Mouse (Mus musculus) testis, adult 2 months (tissue): Measurements from ENCODE around the gene 6430571L13Rik. TPM values are rescaled to one million over a fixed set of nuclear protein-coding genes. Genes with fewer than 3 reads are reported as not detected.

Source experiments
- H3K27ac ChIP-seq: fragments of 200-500 bp; 2 replicates; pipeline ENCODE4 v1.5.1; 2012; ENCODE audit warnings: low read depth, low read length; ENCODE audit not compliant: control insufficient read depth, insufficient read depth
- H3K27me3 ChIP-seq: fragments of 200-500 bp; 2 replicates; pipeline ENCODE4 v1.6.1; 2012; ENCODE audit warnings: mild to moderate bottlenecking, low read length, moderate library complexity; ENCODE audit not compliant: control insufficient read depth, insufficient read depth
- H3K36me3 ChIP-seq: fragments of 200-500 bp; 2 replicates; pipeline ENCODE4 v1.6.1; 2012; ENCODE audit warnings: mild to moderate bottlenecking, low read length; ENCODE audit not compliant: control insufficient read depth, insufficient read depth
- H3K4me1 ChIP-seq: fragments of 200-500 bp; 2 replicates; pipeline ENCODE4 v1.6.1; 2012; ENCODE audit warnings: low read length; ENCODE audit not compliant: control insufficient read depth, insufficient read depth
- H3K4me3 ChIP-seq: fragments of 200-500 bp; 2 replicates; pipeline ENCODE4 v1.5.1; 2012; ENCODE audit warnings: low read depth, mild to moderate bottlenecking, low read length, moderate library complexity, mixed read lengths; ENCODE audit not compliant: control insufficient read depth
- CTCF ChIP-seq: fragments of 200-500 bp; IDR thresholded peaks from 2 replicates; pipeline ENCODE4 v1.5.1; 2012; ENCODE audit warnings: low read depth, mild to moderate bottlenecking, inconsistent platforms, low read length, moderate library complexity; ENCODE audit not compliant: control insufficient read depth, insufficient read depth, insufficient replicate concordance
- POLR2A ChIP-seq: fragments of 200-500 bp; IDR thresholded peaks from 2 replicates; pipeline ENCODE4 v1.6.1; 2012; ENCODE audit warnings: low read depth, mild to moderate bottlenecking, inconsistent platforms, low read length, moderate library complexity; ENCODE audit not compliant: control insufficient read depth
- polyA plus RNA-seq: library from polyadenylated mRNA; depleted of rRNA; stranded (reverse); fragments of >200 nt; gene quantifications from 2 replicates; pipeline ENCODE4 v1.2.3, GENCODE M21; 2012

Gene 6430571L13Rik
- polyA plus RNA-seq, 1 experiment = 0.40 TPM

DNA sequence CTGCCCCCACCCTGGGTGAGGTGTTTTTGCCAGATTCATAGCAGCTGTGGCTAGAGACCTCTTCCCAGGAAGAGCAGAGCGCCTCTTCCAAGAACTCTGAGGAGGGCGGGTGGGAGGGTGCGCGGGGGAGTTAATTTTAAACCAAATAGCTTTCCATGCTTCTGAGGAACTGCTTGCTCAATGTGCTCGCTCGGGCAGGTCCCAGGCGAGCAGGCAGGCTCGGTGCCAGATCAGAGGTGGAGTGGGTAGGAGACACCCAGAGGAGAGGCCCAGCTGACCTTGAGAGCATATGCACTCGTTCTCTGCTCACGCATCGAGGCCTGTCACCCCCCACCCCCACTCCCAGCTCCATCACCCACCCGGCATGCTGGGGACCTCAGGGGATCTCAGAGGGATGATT, 32.5 kb upstream of the 6430571L13Rik start:
- Histone ChIP-seq H3K27ac (peak overlapping the region; percentile 60), H3K4me3 (no peak overlapping the region), H3K4me1 (peaks cover 6% of the 10 kb centered on the region), H3K27me3 (no peaks in the 10 kb centered on the region), H3K36me3 (no peaks in the 10 kb centered on the region)
- no peak for TF ChIP-seq CTCF
- no peak for TF ChIP-seq POLR2A

DNA sequence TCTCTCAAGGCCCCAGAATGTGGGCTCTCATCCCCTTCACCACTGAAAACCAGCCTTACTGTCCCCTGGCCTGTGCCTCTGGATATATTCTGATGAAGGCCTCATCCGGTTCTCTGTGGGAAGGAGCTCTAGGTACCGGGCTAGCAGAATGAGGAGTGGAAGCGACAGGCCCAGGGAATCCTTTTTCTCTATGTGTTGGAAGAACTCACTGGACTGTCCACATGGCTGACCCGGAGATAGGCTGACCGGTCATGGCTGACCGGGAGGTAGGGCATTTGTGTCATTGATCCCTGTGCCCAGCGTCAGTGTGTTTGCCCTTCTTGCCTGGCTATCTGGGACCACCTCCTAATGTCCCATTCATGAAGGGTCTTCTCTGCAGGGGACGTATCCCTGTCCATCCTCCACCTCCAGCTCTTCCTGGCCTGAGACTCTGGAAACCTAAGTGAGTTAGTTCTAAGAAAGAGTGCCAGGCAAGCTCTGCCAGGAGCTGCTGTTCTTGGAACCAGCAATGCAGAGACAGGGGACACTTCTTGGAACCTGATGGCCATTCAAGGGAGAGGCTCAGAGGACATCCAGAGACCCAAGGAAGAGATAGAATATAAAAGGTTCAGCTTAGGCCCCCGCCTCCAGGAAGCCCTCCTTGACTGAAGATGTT, 31.9 kb upstream of the 6430571L13Rik start:
- Histone ChIP-seq H3K4me1 (peaks cover 6% of the 10 kb centered on the region), H3K4me3 (no peak overlapping the region), H3K36me3 (no peaks in the 10 kb centered on the region), H3K27me3 (no peaks in the 10 kb centered on the region), H3K27ac (no peak overlapping the region; the same call in 1 of the 2 replicates)
- TF ChIP-seq CTCF (no peak), POLR2A (no peak)

GRCm38 (mm10) chr9:107309171-107309570, 31.2 kb upstream of the 6430571L13Rik start:
- no peak for TF ChIP-seq POLR2A
- H3K4me1 ChIP-seq = peaks cover 6% of the 10 kb centered on the region
- H3K27me3 ChIP-seq = no peaks in the 10 kb centered on the region
- H3K27ac ChIP-seq = no peak overlapping the region
- no peaks in the 10 kb centered on the region for H3K36me3 ChIP-seq
- no peak overlapping the region for H3K4me3 ChIP-seq

GRCm38 (mm10) chr9:107309600-107309999, 30.8 kb upstream of the 6430571L13Rik start:
- H3K4me1 ChIP-seq = peaks cover 6% of the 10 kb centered on the region

DNA sequence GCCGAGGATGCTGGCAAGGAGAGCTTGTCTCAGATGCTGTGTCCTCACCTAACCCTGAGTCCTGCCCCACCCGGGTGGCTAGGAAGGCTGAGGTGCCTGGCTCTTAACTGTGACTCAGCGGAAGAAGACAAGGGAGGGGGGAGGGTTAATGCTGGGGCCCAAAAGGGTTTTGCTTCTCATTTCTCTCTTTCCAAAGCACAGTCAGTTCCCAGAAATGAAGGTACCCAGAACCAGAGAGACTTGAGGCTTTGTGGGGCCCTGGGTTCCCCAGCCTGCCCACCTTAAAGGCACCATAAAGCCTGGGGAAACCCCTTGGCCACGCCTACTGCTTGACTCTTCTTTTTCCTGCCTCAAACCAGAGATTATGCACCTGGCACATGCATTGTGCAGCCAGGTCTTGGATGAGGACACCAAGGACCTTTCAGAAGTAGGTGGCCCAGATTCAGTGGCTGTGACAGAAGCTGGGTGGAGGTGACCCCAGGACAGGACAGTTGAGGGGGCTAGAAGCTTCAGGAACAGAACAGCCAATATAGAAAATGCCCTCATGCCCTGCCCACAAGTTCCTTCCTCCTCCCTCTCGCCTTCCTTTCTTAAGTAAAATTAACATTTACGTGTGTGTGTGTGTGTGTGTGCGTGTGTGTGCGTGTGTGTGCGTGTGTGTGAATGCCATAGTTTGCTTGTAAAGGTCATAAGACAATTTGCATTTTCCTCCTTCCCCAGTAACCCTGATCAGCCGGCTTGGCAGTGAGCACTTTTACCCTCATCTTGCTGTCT, 27.4 kb upstream of the 6430571L13Rik start:
- TF ChIP-seq POLR2A (no peak), CTCF (no peak)
- Histone ChIP-seq H3K27me3 (no peaks in the 10 kb centered on the region), H3K4me3 (no peak overlapping the region), H3K36me3 (no peaks in the 10 kb centered on the region), H3K4me1 (no peaks in the 10 kb centered on the region; the same call in 1 of the 2 replicates), H3K27ac (no peak overlapping the region)

More at GRCm38 (mm10) chr9:107309600-107309999, 30.8 kb upstream of the 6430571L13Rik start:
- no peaks in the 10 kb centered on the region for H3K36me3 ChIP-seq
- H3K27ac ChIP-seq = no peak overlapping the region
- no peak for TF ChIP-seq POLR2A
- TF ChIP-seq CTCF = no peak
- H3K27me3 ChIP-seq = no peaks in the 10 kb centered on the region
- no peak overlapping the region for H3K4me3 ChIP-seq

DNA sequence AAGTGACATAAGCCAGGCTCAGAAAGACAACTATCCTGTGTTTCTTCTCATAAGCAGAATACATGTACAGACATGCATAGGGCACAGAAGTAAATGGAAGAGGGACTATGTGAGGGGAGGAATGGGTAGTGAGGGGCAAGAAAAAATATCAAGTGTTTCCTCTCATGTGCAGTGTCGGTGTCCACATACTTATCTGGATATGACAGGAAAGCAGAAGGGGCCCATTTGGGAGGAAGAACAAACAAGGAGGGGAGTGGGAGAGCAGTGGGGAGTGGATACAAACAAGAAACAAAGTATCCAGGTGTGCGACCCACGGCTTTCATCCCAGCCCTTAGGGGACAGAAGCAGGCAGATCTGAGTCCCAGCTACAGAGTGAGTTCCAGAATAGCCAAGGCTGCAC, 26.5 kb upstream of the 6430571L13Rik start:
- no peak for TF ChIP-seq POLR2A
- TF ChIP-seq CTCF = no peak
- no peak overlapping the region for H3K4me3 ChIP-seq
- no peak overlapping the region for H3K27ac ChIP-seq
- H3K27me3 ChIP-seq = no peaks in the 10 kb centered on the region
- no peaks in the 10 kb centered on the region for H3K4me1 ChIP-seq
- no peaks in the 10 kb centered on the region for H3K36me3 ChIP-seq

- TF ChIP-seq CTCF = no peak
- TF ChIP-seq POLR2A = no peak
- Histone ChIP-seq H3K27ac (no peak overlapping the region), H3K36me3 (no peaks in the 10 kb centered on the region), H3K4me3 (no peak overlapping the region), H3K27me3 (no peaks in the 10 kb centered on the region), H3K4me1 (no peaks in the 10 kb centered on the region)
These were observed 24.6 kb upstream of the 6430571L13Rik start for GRCm38 (mm10) chr9:107315791-107316190.
